Mouse (Mus musculus): Measurements from ENCODE around the gene Sumf1. TPM values are rescaled to one million over a fixed set of nuclear protein-coding genes. Genes with fewer than 3 reads are reported as not detected.

Gene Sumf1
- polyA plus RNA-seq, 1 experiment from 2014 or later = 65.4 TPM

GRCm38 (mm10) chr6:108152661-108153269 lies 32.6 kb downstream of the Sumf1 start:
- CTCF ChIA-PET = interaction anchor here (1.6 kb wide), 1 partner anchor 10 kb away, joined by 4 read pairs; no protein-coding TSS in a partner anchor
- DNase-seq (ENCODE audit: low read depth, low spot score) (peak; percentile 7), ATAC-seq (peak; percentile 21)
- POLR2A ChIA-PET = no interaction called here
- TF ChIP-seq CTCF (IDR thresholded peaks at IDR 0.05) = no peak
- no peaks in the 10 kb centered on the region for H3K27me3 ChIP-seq
- in situ Hi-C loops (cut with MboI; ENCODE audit: low pct_unique_long_range_greater_than_20kb) = no loop called here

DNA sequence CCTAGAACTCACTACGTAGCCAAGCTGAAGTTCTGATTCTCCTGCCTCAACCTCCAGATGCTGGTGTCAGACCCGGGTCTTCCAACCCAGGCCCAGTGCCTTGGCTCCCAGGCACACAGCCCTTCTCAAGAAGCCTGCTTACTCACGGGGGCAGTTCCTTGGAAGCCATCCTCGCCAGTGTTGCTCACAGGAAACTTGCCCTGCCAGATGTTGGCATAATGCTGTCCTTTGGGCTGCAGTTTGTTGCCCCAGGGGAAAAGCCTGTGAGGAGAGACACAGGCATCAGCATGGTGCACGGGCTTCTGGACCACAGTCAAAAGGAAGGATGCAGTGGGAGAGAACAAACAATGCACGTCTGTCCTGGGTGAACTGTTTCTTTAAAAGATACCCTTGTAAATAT lies 33.3 kb downstream of the Sumf1 start:
- in situ Hi-C loops (cut with MboI; ENCODE audit: low pct_unique_long_range_greater_than_20kb) = no loop called here
- ChIA-PET CTCF (no interaction called here), POLR2A (no interaction called here)
- TF ChIP-seq CTCF (IDR thresholded peaks at IDR 0.05) = no peak
- H3K27me3 ChIP-seq = no peaks in the 10 kb centered on the region
- DNase-seq (ENCODE audit: low read depth, low spot score) = no peak
- ATAC-seq = no peak

DNA sequence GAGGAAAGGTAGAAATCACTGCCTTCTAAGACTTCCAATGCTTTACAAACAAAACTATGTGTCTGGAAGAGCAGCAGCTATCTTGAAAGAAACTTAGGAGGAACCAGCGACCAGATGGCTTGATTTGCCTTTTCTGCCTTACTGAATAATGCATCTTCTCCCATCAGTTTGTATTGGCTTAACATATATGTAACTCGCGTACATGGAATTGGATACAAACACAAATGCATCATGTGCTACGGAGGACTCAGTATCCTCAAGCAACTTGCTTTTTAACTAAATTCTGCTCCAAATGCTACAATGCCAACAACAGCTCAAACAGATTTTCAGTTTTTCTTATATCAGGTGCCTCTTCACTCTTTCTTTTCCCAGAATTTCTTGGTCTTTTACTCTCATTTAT lies 36.1 kb downstream of the Sumf1 start:
- no peak for ATAC-seq
- H3K27me3 ChIP-seq = no peaks in the 10 kb centered on the region
- ChIA-PET CTCF (no interaction called here), POLR2A (no interaction called here)
- TF ChIP-seq CTCF (IDR thresholded peaks at IDR 0.05) = no peak
- in situ Hi-C loops (cut with MboI; ENCODE audit: low pct_unique_long_range_greater_than_20kb) = no loop called here
- DNase-seq (ENCODE audit: low read depth, low spot score) = no peak

- TF ChIP-seq CTCF (IDR thresholded peaks at IDR 0.05) = no peak
- H3K27me3 ChIP-seq = no peaks in the 10 kb centered on the region
- ChIA-PET CTCF (interaction anchor here (1.2 to 1.8 kb wide), 4 partner anchors 9 to 18 kb away, joined by 3 to 5 read pairs (median 4); no protein-coding TSS in a partner anchor), POLR2A (interaction anchor here (0.7 kb wide), 1 partner anchor 212 kb away, joined by 3 read pairs; no protein-coding TSS in a partner anchor)
- ATAC-seq = no peak
- DNase-seq (ENCODE audit: low read depth, low spot score) = no peak
- in situ Hi-C loops (cut with MboI; ENCODE audit: low pct_unique_long_range_greater_than_20kb) = no loop called here
These were observed 36.9 kb downstream of the Sumf1 start for GRCm38 (mm10) chr6:108148435-108148834.

DNA sequence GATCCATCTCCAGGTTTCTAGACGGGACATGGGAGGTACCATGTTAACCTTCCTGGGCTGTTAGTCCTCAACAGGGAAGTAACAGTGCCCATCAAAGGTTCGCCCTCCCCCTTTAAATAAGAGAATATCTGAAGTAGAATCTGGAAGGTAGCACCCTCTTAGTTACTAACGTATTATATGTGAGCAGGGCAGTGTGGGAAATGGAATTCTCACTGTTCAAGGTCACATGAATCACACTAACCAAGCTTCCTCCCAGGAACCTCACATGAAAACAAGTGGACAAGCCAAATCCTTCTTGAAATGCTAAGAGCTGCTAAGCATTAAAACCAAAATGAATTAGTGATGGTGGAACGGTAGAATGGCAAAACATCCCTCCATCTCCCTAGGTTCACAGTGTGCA lies 38.7 kb downstream of the Sumf1 start:
- ChIA-PET CTCF (interaction anchor here (0.6 to 0.8 kb wide), 2 partner anchors 17 to 904 kb away, joined by 3 read pairs; no protein-coding TSS in a partner anchor), POLR2A (no interaction called here)
- no peak for TF ChIP-seq CTCF (IDR thresholded peaks at IDR 0.05)
- ATAC-seq = no peak
- H3K27me3 ChIP-seq = no peaks in the 10 kb centered on the region
- in situ Hi-C loops (cut with MboI; ENCODE audit: low pct_unique_long_range_greater_than_20kb) = no loop called here
- DNase-seq (ENCODE audit: low read depth, low spot score) = no peak

DNA sequence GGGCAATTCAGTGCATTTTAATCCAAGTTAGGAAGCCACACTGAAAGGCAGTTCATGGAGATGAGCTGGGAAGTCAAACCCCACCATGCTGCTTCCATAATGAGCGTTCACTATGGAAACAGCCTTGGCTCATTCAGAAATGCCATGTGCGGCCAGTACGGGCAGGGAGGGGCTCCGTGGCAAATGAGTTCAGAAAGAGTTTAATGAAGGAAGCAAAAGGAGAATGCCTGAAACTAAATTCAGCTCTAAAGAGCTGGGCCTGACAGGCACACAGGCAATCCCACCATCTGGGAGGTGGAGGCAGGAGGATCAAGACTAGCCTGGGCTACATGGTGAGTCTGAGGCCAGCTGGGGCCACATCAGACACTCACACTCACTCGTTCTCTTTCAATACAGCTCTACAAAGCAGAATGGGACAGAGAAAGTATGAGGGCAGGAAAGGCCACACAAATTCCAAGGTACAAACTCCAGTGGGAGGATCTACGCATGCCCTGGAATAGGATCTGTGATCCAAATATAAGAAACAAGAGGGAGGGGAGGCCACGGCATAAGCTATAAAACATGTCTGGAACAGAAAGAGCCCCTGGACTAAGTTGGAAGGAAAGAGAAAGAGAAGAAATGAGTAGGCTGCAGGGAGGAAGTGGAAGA lies 39.3 kb downstream of the Sumf1 start:
- POLR2A ChIA-PET = no interaction called here
- in situ Hi-C loops (cut with MboI; ENCODE audit: low pct_unique_long_range_greater_than_20kb) = no loop called here
- TF ChIP-seq CTCF (IDR thresholded peaks at IDR 0.05) = no peak

GRCm38 (mm10) chr6:108145241-108145640 lies 40.1 kb downstream of the Sumf1 start:
- in situ Hi-C loops (cut with MboI; ENCODE audit: low pct_unique_long_range_greater_than_20kb) = no loop called here
- TF ChIP-seq CTCF (IDR thresholded peaks at IDR 0.05) = no peak
- ATAC-seq = no peak
- no peak for DNase-seq (ENCODE audit: low read depth, low spot score)
- ChIA-PET CTCF (no interaction called here), POLR2A (no interaction called here)
- no peaks in the 10 kb centered on the region for H3K27me3 ChIP-seq

More for the DNA sequence above, 39.3 kb downstream of the Sumf1 start:
- DNase-seq (ENCODE audit: low read depth, low spot score) (no peak), ATAC-seq (no peak)
- no peaks in the 10 kb centered on the region for H3K27me3 ChIP-seq
- CTCF ChIA-PET = interaction anchor here (0.6 to 0.8 kb wide), 2 partner anchors 18 to 904 kb away, joined by 3 read pairs; no protein-coding TSS in a partner anchor

- ATAC-seq (no peak), DNase-seq (ENCODE audit: low read depth, low spot score) (no peak)
- H3K27me3 ChIP-seq = no peaks in the 10 kb centered on the region
- no peak for TF ChIP-seq CTCF (IDR thresholded peaks at IDR 0.05)
- POLR2A ChIA-PET = no interaction called here
- CTCF ChIA-PET = interaction anchor here (1.3 kb wide), 1 partner anchor 12 kb away, joined by 4 read pairs; no protein-coding TSS in a partner anchor
- in situ Hi-C loops (cut with MboI; ENCODE audit: low pct_unique_long_range_greater_than_20kb) = no loop called here
These were observed 42.6 kb downstream of the Sumf1 start for GRCm38 (mm10) chr6:108142796-108143195.

- ATAC-seq = no peak
- TF ChIP-seq CTCF (IDR thresholded peaks at IDR 0.05) = no peak
- no peaks in the 10 kb centered on the region for H3K27me3 ChIP-seq
- DNase-seq (ENCODE audit: low read depth, low spot score) = no peak
- in situ Hi-C loops (cut with MboI; ENCODE audit: low pct_unique_long_range_greater_than_20kb) = no loop called here
- POLR2A ChIA-PET = no interaction called here
- CTCF ChIA-PET = no interaction called here
These were observed 44.5 kb downstream of the Sumf1 start for GRCm38 (mm10) chr6:108140722-108141490.

GRCm38 (mm10) chr6:108137031-108137430 lies 48.4 kb downstream of the Sumf1 start:
- H3K27me3 ChIP-seq = no peaks in the 10 kb centered on the region
- DNase-seq (ENCODE audit: low read depth, low spot score) (no peak), ATAC-seq (no peak)
- CTCF ChIA-PET = interaction anchor here (0.8 to 1.2 kb wide), 3 partner anchors 11 to 35 kb away, joined by 3 read pairs; no protein-coding TSS in a partner anchor
- in situ Hi-C loops (cut with MboI; ENCODE audit: low pct_unique_long_range_greater_than_20kb) = no loop called here
- POLR2A ChIA-PET = no interaction called here
- TF ChIP-seq CTCF (IDR thresholded peaks at IDR 0.05) = no peak

DNA sequence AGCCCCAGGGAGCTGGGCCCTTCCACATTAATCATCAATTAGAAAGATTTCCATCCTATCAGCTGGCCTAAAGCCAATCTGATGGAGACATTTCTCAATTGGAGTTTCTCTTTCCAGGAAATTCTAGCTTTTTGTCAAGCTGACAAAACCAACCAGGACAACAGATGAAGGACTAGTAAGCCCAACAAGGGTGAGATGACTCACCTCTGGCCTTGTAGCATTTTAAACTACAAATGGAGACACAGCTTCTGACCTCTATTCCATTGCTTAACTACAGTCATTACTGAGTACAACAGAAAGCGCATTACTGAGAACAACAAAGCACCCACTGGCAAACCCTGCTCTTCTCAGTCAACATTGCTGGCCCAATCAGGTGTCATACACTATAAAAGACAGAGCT lies 49.1 kb downstream of the Sumf1 start:
- CTCF ChIA-PET = interaction anchor here (1.1 to 1.3 kb wide), 2 partner anchors 12 to 23 kb away, joined by 3 read pairs; no protein-coding TSS in a partner anchor
- POLR2A ChIA-PET = no interaction called here
- no peak for TF ChIP-seq CTCF (IDR thresholded peaks at IDR 0.05)
- H3K27me3 ChIP-seq = no peaks in the 10 kb centered on the region
- no peak for ATAC-seq
- in situ Hi-C loops (cut with MboI; ENCODE audit: low pct_unique_long_range_greater_than_20kb) = no loop called here
- no peak for DNase-seq (ENCODE audit: low read depth, low spot score)
